Mouse (Mus musculus) naive thymus-derived CD4-positive, alpha-beta T cell, adult 2 months (primary cell): ENCODE data around the gene Ell3.
"Not testable (repeated sequence)": the region's sequence is repeated elsewhere in the genome, so short reads cannot be mapped to it uniquely, and the experiment has no call there.

Source experiments
- DNase-seq: peaks from one replicate; pipeline ENCODE4 v3.0.0-alpha.2; 2011; ENCODE audit warnings: low read depth

Gene Ell3

GRCm38 (mm10) chr2:121444178-121444577 is at the start of gene Ell3:
Ell3 (minus strand) TSS chr2:121444278.
- DNase-seq = no peak

GRCm38 (mm10) chr2:121484403-121484802 is 40.3 kb upstream of the Ell3 start:
- DNase-seq = not testable (repeated sequence)

GRCm38 (mm10) chr2:121483576-121483975 is 39.5 kb upstream of the Ell3 start:
- no peak for DNase-seq

GRCm38 (mm10) chr2:121480916-121481315 is 36.8 kb upstream of the Ell3 start:
- DNase-seq = not testable (repeated sequence)

GRCm38 (mm10) chr2:121480498-121480897 is 36.4 kb upstream of the Ell3 start:
- DNase-seq = peak; percentile 66

- no peak for DNase-seq
These were observed 33.6 kb upstream of the Ell3 start for GRCm38 (mm10) chr2:121477491-121478266.

- not testable (repeated sequence) for DNase-seq
These were observed 31.2 kb upstream of the Ell3 start for GRCm38 (mm10) chr2:121475306-121475705.

GRCm38 (mm10) chr2:121474180-121474535 is 30.1 kb upstream of the Ell3 start:
- DNase-seq = no peak

- DNase-seq = peak; percentile 90
These were observed 29.5 kb upstream of the Ell3 start, which contains the start of gene Mfap1b for GRCm38 (mm10) chr2:121473301-121474179. Mfap1b (minus strand) TSS chr2:121474067.

- not testable (repeated sequence) for DNase-seq
These were observed 28.7 kb upstream of the Ell3 start for GRCm38 (mm10) chr2:121472783-121473182.

GRCm38 (mm10) chr2:121468982-121469381 is 24.9 kb upstream of the Ell3 start:
- not testable (repeated sequence) for DNase-seq

- DNase-seq = no peak
These were observed 16.0 kb upstream of the Ell3 start for GRCm38 (mm10) chr2:121460071-121460470.

GRCm38 (mm10) chr2:121456692-121457642 is 12.9 kb upstream of the Ell3 start, which contains the start of gene Serinc4:
Serinc4 (minus strand) TSS chr2:121456781.
- DNase-seq = peak; percentile 93

- no peak for DNase-seq
These were observed 11.5 kb upstream of the Ell3 start for GRCm38 (mm10) chr2:121455534-121455933.

GRCm38 (mm10) chr2:121453917-121454316 is 9.8 kb upstream of the Ell3 start:
- no peak for DNase-seq

GRCm38 (mm10) chr2:121452990-121453389 is 8.9 kb upstream of the Ell3 start, which contains the start of gene Hypk:
Hypk (plus strand) TSS chr2:121453290.
- no peak for DNase-seq

GRCm38 (mm10) chr2:121452361-121452760 is 8.3 kb upstream of the Ell3 start:
- no peak for DNase-seq

GRCm38 (mm10) chr2:121450093-121450492 is 6.0 kb upstream of the Ell3 start:
- peak; percentile 41 for DNase-seq

GRCm38 (mm10) chr2:121449545-121450011 is 5.5 kb upstream of the Ell3 start:
- DNase-seq = no peak

GRCm38 (mm10) chr2:121448739-121449535 is 4.9 kb upstream of the Ell3 start, which contains the start of gene Serf2:
Serf2 (plus strand) TSS chr2:121449195.
- peak; percentile 99 for DNase-seq
